ENCODE assay signal across 7 mouse cellular contexts in the genomic region with DNA sequence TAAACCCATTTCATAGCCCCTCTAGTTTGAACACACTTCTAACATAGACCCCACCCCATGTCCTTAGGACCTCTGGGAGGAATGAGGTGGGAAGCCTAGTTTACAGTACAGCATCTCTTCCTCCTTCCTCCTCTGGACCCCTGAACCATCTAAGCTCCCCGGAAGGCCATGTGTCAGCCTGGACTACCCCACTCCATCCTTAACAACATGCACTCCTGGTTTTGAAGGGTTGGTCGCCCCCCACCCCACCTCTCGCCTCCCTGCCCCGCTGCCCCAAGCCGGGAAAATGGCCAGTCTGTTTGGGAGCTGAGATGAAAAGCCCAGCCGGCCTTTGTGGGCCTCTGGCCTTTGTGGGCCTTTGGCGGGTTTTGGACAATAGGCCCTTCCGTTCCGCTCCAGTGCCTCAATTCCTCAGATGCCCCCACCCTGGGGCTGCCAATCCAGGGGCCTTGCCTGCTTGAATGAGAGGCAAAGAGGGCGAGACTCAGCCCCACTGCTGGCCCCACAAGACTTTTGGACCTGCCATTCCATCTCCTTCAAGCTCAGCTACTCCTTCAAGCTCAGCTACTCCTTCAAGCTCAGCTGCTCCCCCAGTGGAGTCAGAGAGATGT. TPM values are rescaled to one million over a fixed set of nuclear protein-coding genes. Genes with fewer than 3 reads are reported as not detected.
"Had no signal": no experiment of that assay in that cellular context is flagged by ENCODE, and none has a peak within 500 bp of the region (broad histone marks: within the 10 kb centered on the region; RNA-seq: fewer than 3 reads in every experiment).

No protein-coding gene starts in this region.

RNA-seq across cellular contexts. Expression of a gene that starts 45.0 kb away (rescaled TPM):
- polyA plus RNA-seq: kidney, embryonic 16.5 days; limb, embryonic 11.5 days; limb, embryonic 15.5 days; liver, embryonic 12.5 days; liver, embryonic 16.5 days; lung, embryonic 14.5 days; stomach, embryonic 14.5 days had no signal
